Mouse (Mus musculus): ENCODE data around the gene Esyt2. TPM values are rescaled to one million over a fixed set of nuclear protein-coding genes. Genes with fewer than 3 reads are reported as not detected.

Gene Esyt2
- total RNA-seq (2014; rRNA removed; ENCODE audit: low replicate concordance) (32.2 and 33.7 TPM in 2 replicates), polyA plus RNA-seq (2015; fragmentation: Nextera tagmentation; extraction: Ambion mirVana) (7.4 TPM in 2 replicates)

DNA sequence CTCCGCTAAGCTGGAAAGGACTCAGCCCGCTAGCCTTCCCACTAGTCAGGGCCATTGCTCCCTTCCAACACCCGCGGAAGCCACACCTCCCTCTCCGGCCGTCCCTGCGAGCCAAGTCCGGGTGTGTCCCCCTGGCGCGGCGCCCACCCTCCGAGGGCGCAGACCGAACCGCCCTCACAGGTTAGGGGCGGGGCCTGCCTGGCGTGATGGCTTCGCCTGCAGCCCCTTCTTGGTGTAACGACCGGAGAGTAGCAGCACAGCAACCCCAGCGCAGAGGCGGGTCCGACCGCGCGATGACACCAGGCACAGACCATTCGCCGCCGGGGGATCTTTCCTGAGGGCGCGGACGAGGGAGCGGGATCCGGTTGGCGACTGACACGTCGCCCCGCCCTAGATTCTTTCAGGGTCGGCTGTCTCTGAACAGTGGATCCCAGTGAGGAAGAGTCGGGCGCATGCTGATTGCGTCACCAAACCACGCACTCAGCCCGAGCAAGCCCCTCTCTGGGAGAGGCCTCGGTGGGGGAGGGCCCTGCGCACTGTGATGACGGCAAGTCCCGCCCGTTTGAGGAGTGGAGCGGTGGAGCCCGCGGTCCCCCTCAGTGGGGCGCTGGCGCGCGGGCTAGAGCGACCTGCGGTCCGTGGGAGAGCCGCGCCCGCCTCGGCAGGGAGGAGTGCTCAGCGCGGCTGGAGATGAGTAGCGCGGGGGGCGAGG is at the start of gene Esyt2:
Gene Esyt2 (plus strand): TSS at position 544 of the 712 bp plus-strand sequence.
- ATAC-seq (ENCODE audit: insufficient read depth, low read depth) (peak; percentile 95), DNase-seq (ENCODE audit: low spot score) (peak; percentile 98)
- Histone ChIP-seq H3K4me1 (ENCODE audit: control insufficient read depth, insufficient read depth) (peaks cover 3% of the 10 kb centered on the region; the same call in 1 of the 2 replicates), H3K9me3 (replicated peaks; ENCODE audit: control insufficient read depth, low read length) (no peaks in the 10 kb centered on the region), H3K36me3 (replicated peaks; ENCODE audit: control insufficient read depth, insufficient read depth, low read length) (no peaks in the 10 kb centered on the region), H3K4me2 (ENCODE audit: low read depth, low read length) (peak within 1 kb of the TSS; percentile 83), H3K27me3 (ENCODE audit: control insufficient read depth, insufficient read depth, low read length) (0 out of 2 replicates have a peak, but pooled peaks cover 2% of the 10 kb centered on the region), H3K9ac (replicated peaks; ENCODE audit: low read depth, low read length) (peak within 1 kb of the TSS; percentile 76), H3K4me3 (ENCODE audit: low read depth, low read length) (peak within 1 kb of the TSS; percentile 72), H3K27ac (ENCODE audit: low read depth) (peak within 1 kb of the TSS; percentile 96)
- WGBS, result 0% methylated on average over 56 of the region's 68 CpGs
- TF ChIP-seq EP300 (IDR thresholded peaks at IDR 0.05; ENCODE audit: low read depth) (peak; percentile 81; the same call in 1 of the 2 replicates), CTCF (IDR thresholded peaks at IDR 0.05; ENCODE audit: low read depth) (peak; percentile 44)

DNA sequence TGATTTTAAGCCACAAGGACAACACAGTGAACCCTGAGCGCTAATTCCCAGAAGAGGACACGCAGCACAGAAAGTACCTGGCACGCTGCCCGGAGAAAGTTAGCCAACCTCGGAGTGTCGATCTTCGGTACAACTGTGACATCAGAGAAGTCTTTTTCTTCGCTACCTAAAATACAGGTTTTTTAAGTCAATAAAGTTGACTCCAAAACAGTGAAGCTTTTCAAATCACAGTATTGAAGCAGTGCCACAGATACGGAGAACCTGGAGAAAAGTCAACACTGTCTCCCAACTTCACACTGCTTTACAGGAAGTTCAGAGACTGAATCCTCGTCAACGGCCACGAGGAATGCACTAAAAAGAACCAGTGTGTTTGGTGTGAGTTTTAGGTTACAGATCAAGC is 49.4 kb upstream of the Esyt2 start:
- Histone ChIP-seq H3K36me3 (replicated peaks; ENCODE audit: control insufficient read depth, insufficient read depth, low read length) (no peaks in the 10 kb centered on the region), H3K27me3 (ENCODE audit: control insufficient read depth, insufficient read depth, low read length) (no peaks in the 10 kb centered on the region), H3K4me1 (ENCODE audit: control insufficient read depth, insufficient read depth) (no peaks in the 10 kb centered on the region), H3K4me2 (ENCODE audit: low read depth, low read length) (peak overlapping the region; percentile 51), H3K9me3 (replicated peaks; ENCODE audit: control insufficient read depth, low read length) (no peaks in the 10 kb centered on the region), H3K9ac (replicated peaks; ENCODE audit: low read depth, low read length) (no peak overlapping the region), H3K27ac (ENCODE audit: low read depth) (peak overlapping the region; percentile 57), H3K4me3 (ENCODE audit: low read depth, low read length) (0 out of 2 replicates have a peak overlapping the region, but pooled peaks have one; percentile 6)
- DNase-seq (ENCODE audit: low spot score) (peak; percentile 66), ATAC-seq (ENCODE audit: insufficient read depth, low read depth) (no peak)
- 28% methylated on average over 12 of the region's 12 CpGs for WGBS
- TF ChIP-seq EP300 (IDR thresholded peaks at IDR 0.05; ENCODE audit: low read depth) (no peak), CTCF (IDR thresholded peaks at IDR 0.05; ENCODE audit: low read depth) (no peak)

DNA sequence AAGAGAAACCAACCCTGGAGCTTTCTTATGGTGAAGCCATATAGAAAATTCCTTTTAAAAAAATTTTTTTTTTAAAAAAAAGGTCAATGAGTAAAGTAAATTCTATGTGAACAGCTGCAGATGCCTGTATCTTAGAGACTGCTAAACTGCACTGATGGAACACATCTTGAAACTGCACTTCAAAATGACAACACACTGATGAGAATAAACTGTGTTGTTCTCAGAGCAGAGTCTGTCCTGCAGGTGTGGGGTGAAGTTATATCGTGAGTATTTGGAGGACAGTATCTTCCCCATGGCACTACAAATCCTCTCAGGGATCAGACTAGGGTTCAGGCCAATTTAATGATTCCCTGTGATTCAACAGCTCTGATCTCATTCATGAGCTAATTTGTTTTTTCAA is 48.9 kb upstream of the Esyt2 start:
- no peak for TF ChIP-seq CTCF (IDR thresholded peaks at IDR 0.05; ENCODE audit: low read depth)
- TF ChIP-seq EP300 (IDR thresholded peaks at IDR 0.05; ENCODE audit: low read depth), result no peak
- no peaks in the 10 kb centered on the region for H3K9me3 ChIP-seq (replicated peaks; ENCODE audit: control insufficient read depth, low read length)
- no peaks in the 10 kb centered on the region for H3K36me3 ChIP-seq (replicated peaks; ENCODE audit: control insufficient read depth, insufficient read depth, low read length)
- no peak for ATAC-seq (ENCODE audit: insufficient read depth, low read depth)
- no peak overlapping the region for H3K4me3 ChIP-seq (ENCODE audit: low read depth, low read length)
- H3K27me3 ChIP-seq (ENCODE audit: control insufficient read depth, insufficient read depth, low read length), result no peaks in the 10 kb centered on the region
- 58% methylated on average over 1 of the region's 1 CpGs for WGBS
- 0 out of 2 replicates have a peak overlapping the region, but pooled peaks have one; percentile 51 for H3K4me2 ChIP-seq (ENCODE audit: low read depth, low read length)
- DNase-seq (ENCODE audit: low spot score), result peak; percentile 23
- H3K27ac ChIP-seq (ENCODE audit: low read depth), result peak overlapping the region; percentile 57
- no peak overlapping the region for H3K9ac ChIP-seq (replicated peaks; ENCODE audit: low read depth, low read length)
- no peaks in the 10 kb centered on the region for H3K4me1 ChIP-seq (ENCODE audit: control insufficient read depth, insufficient read depth)

DNA sequence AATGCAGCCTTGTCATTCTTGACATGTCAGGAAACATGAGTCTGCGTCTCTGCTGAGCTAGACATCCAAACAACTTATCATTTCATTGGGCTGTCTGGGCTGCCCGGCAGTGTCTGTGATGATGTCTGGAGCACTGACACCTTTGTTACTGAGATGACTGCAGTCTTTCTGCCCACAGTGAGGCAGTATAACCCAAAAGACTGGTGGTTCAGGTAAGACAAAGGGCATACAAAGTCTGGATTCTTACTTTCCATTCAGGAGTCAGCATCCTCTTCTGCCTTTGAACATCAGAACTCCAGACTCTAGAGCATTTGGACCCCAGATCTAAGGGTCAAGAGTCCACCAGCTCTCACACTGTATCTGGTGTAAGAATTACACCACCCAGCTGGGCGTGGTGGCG is 45.6 kb upstream of the Esyt2 start:
- H3K4me3 ChIP-seq (ENCODE audit: low read depth, low read length), result no peak overlapping the region
- no peak overlapping the region for H3K4me2 ChIP-seq (ENCODE audit: low read depth, low read length)
- no peak overlapping the region for H3K27ac ChIP-seq (ENCODE audit: low read depth)
- 56% methylated on average over 4 of the region's 4 CpGs for WGBS
- DNase-seq (ENCODE audit: low spot score), result no peak
- no peak overlapping the region for H3K9ac ChIP-seq (replicated peaks; ENCODE audit: low read depth, low read length)
- no peak for ATAC-seq (ENCODE audit: insufficient read depth, low read depth)
- H3K27me3 ChIP-seq (ENCODE audit: control insufficient read depth, insufficient read depth, low read length), result no peaks in the 10 kb centered on the region
- no peaks in the 10 kb centered on the region for H3K36me3 ChIP-seq (replicated peaks; ENCODE audit: control insufficient read depth, insufficient read depth, low read length)
- H3K9me3 ChIP-seq (replicated peaks; ENCODE audit: control insufficient read depth, low read length), result no peaks in the 10 kb centered on the region
- H3K4me1 ChIP-seq (ENCODE audit: control insufficient read depth, insufficient read depth), result no peaks in the 10 kb centered on the region
- TF ChIP-seq CTCF (IDR thresholded peaks at IDR 0.05; ENCODE audit: low read depth), result peak; percentile 55
- no peak for TF ChIP-seq EP300 (IDR thresholded peaks at IDR 0.05; ENCODE audit: low read depth)

DNA sequence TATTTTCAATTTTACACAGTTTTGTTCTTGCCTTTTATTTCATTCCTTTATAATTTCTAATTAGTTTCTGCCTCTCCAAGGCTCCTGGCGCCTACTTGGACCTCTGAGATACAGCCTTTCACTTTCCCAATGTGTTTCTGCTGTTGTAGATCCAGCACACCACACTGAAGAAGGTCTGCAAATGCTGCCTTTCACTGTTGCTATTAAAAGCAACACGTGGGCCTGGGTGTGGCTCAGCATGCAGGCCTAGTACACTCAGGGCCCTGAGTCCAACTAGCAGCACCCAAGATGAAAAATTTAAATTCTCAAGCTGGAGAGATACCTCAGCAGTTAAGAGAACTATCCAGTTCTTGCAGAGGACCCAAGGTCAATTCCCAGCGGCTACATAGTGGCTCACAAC is 44.3 kb upstream of the Esyt2 start:
- Histone ChIP-seq H3K4me1 (ENCODE audit: control insufficient read depth, insufficient read depth) (no peaks in the 10 kb centered on the region), H3K27me3 (ENCODE audit: control insufficient read depth, insufficient read depth, low read length) (no peaks in the 10 kb centered on the region), H3K9ac (replicated peaks; ENCODE audit: low read depth, low read length) (no peak overlapping the region), H3K27ac (ENCODE audit: low read depth) (no peak overlapping the region), H3K36me3 (replicated peaks; ENCODE audit: control insufficient read depth, insufficient read depth, low read length) (no peaks in the 10 kb centered on the region), H3K4me3 (ENCODE audit: low read depth, low read length) (no peak overlapping the region), H3K9me3 (replicated peaks; ENCODE audit: control insufficient read depth, low read length) (no peaks in the 10 kb centered on the region), H3K4me2 (ENCODE audit: low read depth, low read length) (no peak overlapping the region)
- DNase-seq (ENCODE audit: low spot score) (no peak), ATAC-seq (ENCODE audit: insufficient read depth, low read depth) (no peak)
- WGBS, result 54% methylated on average over 3 of the region's 3 CpGs
- TF ChIP-seq CTCF (IDR thresholded peaks at IDR 0.05; ENCODE audit: low read depth), result no peak
- no peak for TF ChIP-seq EP300 (IDR thresholded peaks at IDR 0.05; ENCODE audit: low read depth)
